Mouse (Mus musculus): ENCODE results near the gene Olfr283.

GRCm38 (mm10) chr15:98378209-98378608 is 2.5 kb downstream of the Olfr283 start:
- TF ChIP-seq CTCF (IDR thresholded peaks at IDR 0.05; ENCODE audit: extremely low read depth, insufficient read depth, insufficient read length, insufficient replicate concordance) = no peak
- TF ChIP-seq POLR2A (IDR thresholded peaks at IDR 0.05; ENCODE audit: low read depth, low read length) = no peak
